Mouse (Mus musculus) heart, postnatal 4 days (tissue): Measurements from ENCODE around the gene Dffb. TPM values are rescaled to one million over a fixed set of nuclear protein-coding genes. Genes with fewer than 3 reads are reported as not detected.
A peak's percentile ranks its signal among the peaks of the same experiment; 100 is the strongest.
"Not testable (repeated sequence)": the region's sequence is repeated elsewhere in the genome, so short reads cannot be mapped to it uniquely, and the experiment has no call there.

Experiments used
- DNase-seq: peaks from one replicate; pipeline ENCODE4 v3.0.0; 2021
- total RNA-seq, 2 experiments: library from RNA; stranded (reverse); gene quantifications; 2 replicates each; pipeline ENCODE4 v1.2.3; 2021

Gene Dffb
- total RNA-seq, 2 experiments from 2014 or later, result 5.8 to 6.2 TPM

GRCm38 (mm10) chr4:153962631-153963030 is 12.3 kb downstream of the Dffb start:
- DNase-seq, result no peak

GRCm38 (mm10) chr4:153957444-153958250 is 17.3 kb downstream of the Dffb start:
- DNase-seq, result no peak

GRCm38 (mm10) chr4:153956569-153957405 is 18.1 kb downstream of the Dffb start, which contains the start of gene A430005L14Rik:
A430005L14Rik (plus strand) TSS chr4:153957237.
- peak; percentile 97 for DNase-seq

- no peak for DNase-seq
These were observed 19.3 kb downstream of the Dffb start for GRCm38 (mm10) chr4:153955651-153956050.

GRCm38 (mm10) chr4:153951692-153952091 is 23.2 kb downstream of the Dffb start:
- no peak for DNase-seq

- no peak for DNase-seq
These were observed 23.8 kb downstream of the Dffb start for GRCm38 (mm10) chr4:153951150-153951549.

- no peak for DNase-seq
These were observed 24.6 kb downstream of the Dffb start for GRCm38 (mm10) chr4:153950372-153950771.

- DNase-seq, result no peak
These were observed 29.2 kb downstream of the Dffb start for GRCm38 (mm10) chr4:153945741-153946140.

- DNase-seq, result peak; percentile 20
These were observed 30.7 kb downstream of the Dffb start for GRCm38 (mm10) chr4:153944261-153944660.

GRCm38 (mm10) chr4:153943243-153943642 is 31.7 kb downstream of the Dffb start:
- DNase-seq, result peak; percentile 63

GRCm38 (mm10) chr4:153929921-153930320 is 45.0 kb downstream of the Dffb start:
- DNase-seq, result no peak

- DNase-seq, result no peak
These were observed 45.5 kb downstream of the Dffb start for GRCm38 (mm10) chr4:153929425-153929824.

- no peak for DNase-seq
These were observed 46.1 kb downstream of the Dffb start for GRCm38 (mm10) chr4:153928772-153929299.

GRCm38 (mm10) chr4:153922090-153922489 is 52.8 kb downstream of the Dffb start:
- not testable (repeated sequence) for DNase-seq

- DNase-seq, result no peak
These were observed 54.3 kb downstream of the Dffb start for GRCm38 (mm10) chr4:153920517-153921233.

- DNase-seq, result no peak
These were observed 57.0 kb downstream of the Dffb start for GRCm38 (mm10) chr4:153917773-153918500.

Other genes starting within 250 kb of the Dffb start
- 10 to 100 TPM; 17.1 to 18.5 TPM for gene A430005L14Rik, start 17.9 kb downstream of the Dffb start, total RNA-seq
- gene Cep104, start 68 bp upstream of the Dffb start, total RNA-seq, result 10 to 100 TPM; 24.1 to 26.4 TPM
- 10 to 100 TPM; 45.8 to 46.7 TPM for gene Lrrc47, start 36.6 kb upstream of the Dffb start, total RNA-seq
- 10 to 100 TPM; 11.7 to 14.8 TPM for gene Smim1, start 51.1 kb upstream of the Dffb start, total RNA-seq
- not detected for gene Ccdc27, start 67.6 kb upstream of the Dffb start, total RNA-seq
- not detected for gene Trp73, start 165.1 kb upstream of the Dffb start, total RNA-seq
- 10 to 100 TPM; 11.6 to 13.3 TPM for gene Wrap73, start 167.2 kb upstream of the Dffb start, total RNA-seq
- 100 to 1,000 TPM; 100 to 113 TPM for gene Tprgl, start 185.5 kb upstream of the Dffb start, total RNA-seq
- 10 to 100 TPM; 50.0 to 52.8 TPM for gene Megf6, start 195.6 kb upstream of the Dffb start, total RNA-seq